Mouse (Mus musculus): ENCODE measurements around the gene Olfr804. TPM values are rescaled to one million over a fixed set of nuclear protein-coding genes. Genes with fewer than 3 reads are reported as not detected.

Olfr804 gene
- polyA plus RNA-seq (2015; fragmentation: Nextera tagmentation; extraction: Ambion mirVana), result not detected in 2 replicates

GRCm38 (mm10) chr10:129702910-129703309 lies at the start of gene Olfr804:
Olfr804 (plus strand) TSS chr10:129703210.
- H3K27me3 ChIP-seq, result no peaks in the 10 kb centered on the region
- no peak within 1 kb of the TSS for H3K4me3 ChIP-seq
- no peaks in the 10 kb centered on the region for H3K4me1 ChIP-seq (replicated peaks)
- H3K9ac ChIP-seq, result no peak within 1 kb of the TSS
- H3K36me3 ChIP-seq, result no peaks in the 10 kb centered on the region
- ATAC-seq (ENCODE audit: low read depth), result no peak
- H3K4me2 ChIP-seq, result no peak within 1 kb of the TSS
- H3K9me3 ChIP-seq, result no peaks in the 10 kb centered on the region
- H3K27ac ChIP-seq (replicated peaks), result no peak within 1 kb of the TSS

GRCm38 (mm10) chr10:129657394-129657793 lies 45.6 kb upstream of the Olfr804 start, which contains the start of gene Olfr800:
Olfr800 (plus strand) TSS chr10:129657694.
- Histone ChIP-seq H3K36me3 (no peaks in the 10 kb centered on the region), H3K27ac (replicated peaks) (no peak within 1 kb of the TSS), H3K9ac (no peak within 1 kb of the TSS), H3K27me3 (no peaks in the 10 kb centered on the region), H3K4me1 (replicated peaks) (no peaks in the 10 kb centered on the region), H3K4me2 (no peak within 1 kb of the TSS), H3K9me3 (no peaks in the 10 kb centered on the region), H3K4me3 (no peak within 1 kb of the TSS)
- no peak for ATAC-seq (ENCODE audit: low read depth)

GRCm38 (mm10) chr10:129673765-129674164 lies 29.2 kb upstream of the Olfr804 start, which contains the start of gene Olfr801:
Olfr801 (minus strand) TSS chr10:129673865.
- Histone ChIP-seq H3K36me3 (no peaks in the 10 kb centered on the region), H3K9ac (no peak within 1 kb of the TSS), H3K27ac (replicated peaks) (no peak within 1 kb of the TSS), H3K4me1 (replicated peaks) (no peaks in the 10 kb centered on the region), H3K27me3 (no peaks in the 10 kb centered on the region), H3K9me3 (no peaks in the 10 kb centered on the region), H3K4me2 (no peak within 1 kb of the TSS), H3K4me3 (no peak within 1 kb of the TSS)
- no peak for ATAC-seq (ENCODE audit: low read depth)
- WGBS, result 83% methylated on average over 1 of the region's 1 CpGs

- Histone ChIP-seq H3K27me3 (no peaks in the 10 kb centered on the region), H3K4me1 (replicated peaks) (no peaks in the 10 kb centered on the region), H3K36me3 (no peaks in the 10 kb centered on the region), H3K4me2 (no peak within 1 kb of the TSS), H3K4me3 (no peak within 1 kb of the TSS), H3K9me3 (no peaks in the 10 kb centered on the region), H3K27ac (replicated peaks) (no peak within 1 kb of the TSS), H3K9ac (no peak within 1 kb of the TSS)
- WGBS, result 67% methylated on average over 1 of the region's 1 CpGs
- no peak for ATAC-seq (ENCODE audit: low read depth)
These were observed 14.9 kb upstream of the Olfr804 start, which contains the start of gene Olfr802 for GRCm38 (mm10) chr10:129688069-129688468. Olfr802 (minus strand) TSS chr10:129688169.

GRCm38 (mm10) chr10:129694186-129694585 lies 8.8 kb upstream of the Olfr804 start, which contains the start of gene Olfr803:
Olfr803 (minus strand) TSS chr10:129694286.
- Histone ChIP-seq H3K9ac (no peak within 1 kb of the TSS), H3K4me1 (replicated peaks) (no peaks in the 10 kb centered on the region), H3K27ac (replicated peaks) (no peak within 1 kb of the TSS), H3K4me3 (no peak within 1 kb of the TSS), H3K27me3 (no peaks in the 10 kb centered on the region), H3K36me3 (no peaks in the 10 kb centered on the region), H3K9me3 (no peaks in the 10 kb centered on the region), H3K4me2 (no peak within 1 kb of the TSS)
- 77% methylated on average over 2 of the region's 2 CpGs for WGBS
- ATAC-seq (ENCODE audit: low read depth), result no peak

- H3K27ac ChIP-seq (replicated peaks), result no peak within 1 kb of the TSS
- no peak within 1 kb of the TSS for H3K4me2 ChIP-seq
- no peaks in the 10 kb centered on the region for H3K9me3 ChIP-seq
- H3K9ac ChIP-seq, result no peak within 1 kb of the TSS
- H3K27me3 ChIP-seq, result no peaks in the 10 kb centered on the region
- ATAC-seq (ENCODE audit: low read depth), result no peak
- no peak within 1 kb of the TSS for H3K4me3 ChIP-seq
- H3K36me3 ChIP-seq, result no peaks in the 10 kb centered on the region
- no peaks in the 10 kb centered on the region for H3K4me1 ChIP-seq (replicated peaks)
- 87% methylated on average over 2 of the region's 2 CpGs for WGBS
These were observed 26.3 kb downstream of the Olfr804 start, which contains the start of gene Olfr805 for GRCm38 (mm10) chr10:129729275-129729674. Olfr805 (minus strand) TSS chr10:129729375.

GRCm38 (mm10) chr10:129741821-129742220 lies 38.8 kb downstream of the Olfr804 start, which contains the start of gene Olfr806:
Olfr806 (minus strand) TSS chr10:129741921.
- no peaks in the 10 kb centered on the region for H3K4me1 ChIP-seq (replicated peaks)
- no peaks in the 10 kb centered on the region for H3K36me3 ChIP-seq
- H3K27me3 ChIP-seq, result no peaks in the 10 kb centered on the region
- no peak within 1 kb of the TSS for H3K4me3 ChIP-seq
- no peaks in the 10 kb centered on the region for H3K9me3 ChIP-seq
- no peak within 1 kb of the TSS for H3K4me2 ChIP-seq
- H3K27ac ChIP-seq (replicated peaks), result no peak within 1 kb of the TSS
- no peak for ATAC-seq (ENCODE audit: low read depth)
- no peak within 1 kb of the TSS for H3K9ac ChIP-seq

GRCm38 (mm10) chr10:129757693-129758092 lies 54.7 kb downstream of the Olfr804 start, which contains the start of gene Olfr807:
Olfr807 (minus strand) TSS chr10:129757793.
- H3K4me2 ChIP-seq, result no peak within 1 kb of the TSS
- H3K27ac ChIP-seq (replicated peaks), result no peak within 1 kb of the TSS
- H3K4me1 ChIP-seq (replicated peaks), result no peaks in the 10 kb centered on the region
- ATAC-seq (ENCODE audit: low read depth), result no peak
- H3K36me3 ChIP-seq, result no peaks in the 10 kb centered on the region
- H3K9ac ChIP-seq, result no peak within 1 kb of the TSS
- no peaks in the 10 kb centered on the region for H3K27me3 ChIP-seq
- no peaks in the 10 kb centered on the region for H3K9me3 ChIP-seq
- WGBS, result 86% methylated on average over 1 of the region's 1 CpGs
- H3K4me3 ChIP-seq, result no peak within 1 kb of the TSS

Small RNA genes within 50 kb of the gene (microRNA-seq; reads per million reads assigned to microRNA genes)
- gene Gm24485, result not detected

Other genes starting within 250 kb of the Olfr804 start
- 0.14 TPM in 1 of 2 replicates, not detected in the other for gene Olfr787, start 241.3 kb upstream of the Olfr804 start, polyA plus RNA-seq (2015; fragmentation: Nextera tagmentation; extraction: Ambion mirVana)
- not detected in 2 replicates for gene Olfr788, start 232.2 kb upstream of the Olfr804 start, polyA plus RNA-seq (2015; fragmentation: Nextera tagmentation; extraction: Ambion mirVana)
- gene Olfr789, start 218.5 kb upstream of the Olfr804 start, polyA plus RNA-seq (2015; fragmentation: Nextera tagmentation; extraction: Ambion mirVana), result not detected in 2 replicates
- gene Olfr790, start 204.7 kb upstream of the Olfr804 start, polyA plus RNA-seq (2015; fragmentation: Nextera tagmentation; extraction: Ambion mirVana), result not detected in 2 replicates
- gene Olfr791, start 181.4 kb upstream of the Olfr804 start, polyA plus RNA-seq (2015; fragmentation: Nextera tagmentation; extraction: Ambion mirVana), result not detected in 2 replicates
- gene Olfr792, start 164.0 kb upstream of the Olfr804 start, polyA plus RNA-seq (2015; fragmentation: Nextera tagmentation; extraction: Ambion mirVana), result not detected in 2 replicates
- not detected in 2 replicates for gene Olfr794, start 135.6 kb upstream of the Olfr804 start, polyA plus RNA-seq (2015; fragmentation: Nextera tagmentation; extraction: Ambion mirVana)
- gene Olfr796, start 90.6 kb upstream of the Olfr804 start, polyA plus RNA-seq (2015; fragmentation: Nextera tagmentation; extraction: Ambion mirVana), result not detected in 2 replicates
- not detected in 2 replicates for gene Olfr798, start 75.3 kb upstream of the Olfr804 start, polyA plus RNA-seq (2015; fragmentation: Nextera tagmentation; extraction: Ambion mirVana)
- not detected in 2 replicates for gene Olfr799, start 65.7 kb upstream of the Olfr804 start, polyA plus RNA-seq (2015; fragmentation: Nextera tagmentation; extraction: Ambion mirVana)
- not detected in 2 replicates for gene Olfr800, start 45.5 kb upstream of the Olfr804 start, polyA plus RNA-seq (2015; fragmentation: Nextera tagmentation; extraction: Ambion mirVana)
- gene Olfr801, start 29.3 kb upstream of the Olfr804 start, polyA plus RNA-seq (2015; fragmentation: Nextera tagmentation; extraction: Ambion mirVana), result not detected in 2 replicates
- gene Olfr802, start 15.0 kb upstream of the Olfr804 start, polyA plus RNA-seq (2015; fragmentation: Nextera tagmentation; extraction: Ambion mirVana), result 0.03 TPM in 1 of 2 replicates, not detected in the other
- gene Olfr803, start 8.9 kb upstream of the Olfr804 start, polyA plus RNA-seq (2015; fragmentation: Nextera tagmentation; extraction: Ambion mirVana), result not detected in 2 replicates
- gene Olfr805, start 26.2 kb downstream of the Olfr804 start, polyA plus RNA-seq (2015; fragmentation: Nextera tagmentation; extraction: Ambion mirVana), result not detected in 2 replicates
- gene Olfr806, start 38.7 kb downstream of the Olfr804 start, polyA plus RNA-seq (2015; fragmentation: Nextera tagmentation; extraction: Ambion mirVana), result not detected in 2 replicates
- not detected in 2 replicates for gene Olfr807, start 54.6 kb downstream of the Olfr804 start, polyA plus RNA-seq (2015; fragmentation: Nextera tagmentation; extraction: Ambion mirVana)
- gene Olfr808, start 62.3 kb downstream of the Olfr804 start, polyA plus RNA-seq (2015; fragmentation: Nextera tagmentation; extraction: Ambion mirVana), result not detected in 2 replicates
- not detected in 2 replicates for gene Olfr809, start 71.4 kb downstream of the Olfr804 start, polyA plus RNA-seq (2015; fragmentation: Nextera tagmentation; extraction: Ambion mirVana)
- gene Olfr810, start 91.7 kb downstream of the Olfr804 start, polyA plus RNA-seq (2015; fragmentation: Nextera tagmentation; extraction: Ambion mirVana), result not detected in 2 replicates
- gene Olfr811, start 101.2 kb downstream of the Olfr804 start, polyA plus RNA-seq (2015; fragmentation: Nextera tagmentation; extraction: Ambion mirVana), result not detected in 2 replicates
- not detected in 2 replicates for gene Olfr812, start 142.9 kb downstream of the Olfr804 start, polyA plus RNA-seq (2015; fragmentation: Nextera tagmentation; extraction: Ambion mirVana)
- not detected in 2 replicates for gene Olfr813, start 152.2 kb downstream of the Olfr804 start, polyA plus RNA-seq (2015; fragmentation: Nextera tagmentation; extraction: Ambion mirVana)
- gene Olfr814, start 176.6 kb downstream of the Olfr804 start, polyA plus RNA-seq (2015; fragmentation: Nextera tagmentation; extraction: Ambion mirVana), result not detected in 2 replicates
- not detected in 2 replicates for gene Olfr815, start 202.7 kb downstream of the Olfr804 start, polyA plus RNA-seq (2015; fragmentation: Nextera tagmentation; extraction: Ambion mirVana)
- gene Olfr816, start 212.4 kb downstream of the Olfr804 start, polyA plus RNA-seq (2015; fragmentation: Nextera tagmentation; extraction: Ambion mirVana), result not detected in 2 replicates
- gene Olfr818, start 245.9 kb downstream of the Olfr804 start, polyA plus RNA-seq (2015; fragmentation: Nextera tagmentation; extraction: Ambion mirVana), result not detected in 2 replicates